Mouse (Mus musculus) liver, adult 10 weeks (tissue): Measurements from ENCODE around the gene Gimap3. TPM values are rescaled to one million over a fixed set of nuclear protein-coding genes. Genes with fewer than 3 reads are reported as not detected.

Experiments
- polyA plus RNA-seq: library from polyadenylated mRNA; stranded (reverse); fragments of 350-450 nt; fragmentation: Illumina TruSeq; extraction: RNeasy Lipid Tissue Mini Kit (QIAGEN cat#74804); gene quantifications from one replicate; pipeline ENCODE4 v1.2.3, GENCODE M21; 2014; ENCODE audit warnings: low read depth, low replicate concordance

Gimap3 gene
- polyA plus RNA-seq: 1.8 TPM

DNA sequence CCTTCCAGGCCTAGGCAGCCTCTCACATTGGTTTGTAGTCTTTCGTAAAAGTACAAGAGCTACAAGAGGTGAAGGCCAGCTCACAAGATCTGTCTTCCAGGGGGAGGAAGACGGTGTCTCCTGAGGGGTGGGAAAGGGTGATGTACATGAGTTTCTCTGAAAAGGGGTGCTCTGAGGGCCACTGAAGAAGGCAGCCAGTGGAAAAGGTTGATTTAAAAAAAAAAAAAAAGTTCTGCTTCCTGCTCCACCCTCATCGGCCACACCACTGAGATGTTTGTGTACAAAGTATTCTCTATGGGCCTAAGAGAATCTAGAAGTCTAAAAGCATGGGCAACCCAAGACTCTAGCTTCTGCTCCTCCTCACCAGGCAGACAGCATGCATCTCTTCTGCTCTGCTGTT is at the start of gene Gimap3:
Gimap3 (minus strand) TSS at position 156 of the 400 bp plus-strand sequence.

DNA sequence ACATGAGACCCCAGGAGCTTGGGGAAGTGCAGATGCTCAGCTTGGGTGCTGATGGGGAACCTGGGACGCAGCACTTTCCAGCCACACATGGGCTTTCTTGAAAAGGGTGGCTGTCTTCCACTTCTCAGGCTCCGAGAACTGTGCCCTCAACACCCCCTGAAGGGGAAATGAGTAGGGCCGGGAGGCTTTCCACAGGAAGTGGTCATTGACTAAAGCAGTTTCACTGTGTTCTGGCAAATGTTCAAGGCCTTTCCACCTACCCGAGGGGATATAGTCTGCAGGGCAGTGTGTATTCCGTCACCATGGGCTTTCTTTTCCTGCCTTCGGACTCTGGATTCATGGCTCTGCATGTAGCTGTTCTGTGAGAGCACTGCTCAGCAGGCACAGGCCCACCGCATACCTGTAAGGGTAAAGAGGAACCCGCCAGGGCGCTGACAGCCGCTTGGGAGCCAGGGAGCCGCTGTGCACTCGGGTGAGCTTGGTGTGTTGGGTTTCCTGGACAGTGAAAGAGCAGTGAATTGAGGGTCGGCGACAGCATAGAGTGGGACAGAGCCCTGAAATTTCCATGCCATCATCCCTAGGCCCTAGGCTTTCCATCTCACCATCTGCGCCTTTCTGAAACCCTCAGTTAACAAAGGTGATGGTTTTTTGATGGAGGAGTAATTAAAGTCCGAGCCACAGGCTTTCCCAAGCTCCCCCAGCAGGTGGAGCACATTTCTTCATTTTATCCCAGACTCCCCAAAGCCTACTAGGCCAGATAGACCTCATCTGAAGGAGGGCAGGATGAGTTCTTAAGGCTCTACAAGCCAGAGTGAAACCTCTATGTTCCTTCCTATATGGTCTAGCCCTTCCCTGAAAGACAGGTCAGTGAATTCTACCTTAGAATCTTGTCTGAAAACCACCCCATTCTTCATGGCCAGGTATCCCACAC is 24.4 kb downstream of the Gimap3 start, which contains the start of gene Gimap5:
Gimap5 (plus strand) TSS at position 239 of the 931 bp plus-strand sequence.

DNA sequence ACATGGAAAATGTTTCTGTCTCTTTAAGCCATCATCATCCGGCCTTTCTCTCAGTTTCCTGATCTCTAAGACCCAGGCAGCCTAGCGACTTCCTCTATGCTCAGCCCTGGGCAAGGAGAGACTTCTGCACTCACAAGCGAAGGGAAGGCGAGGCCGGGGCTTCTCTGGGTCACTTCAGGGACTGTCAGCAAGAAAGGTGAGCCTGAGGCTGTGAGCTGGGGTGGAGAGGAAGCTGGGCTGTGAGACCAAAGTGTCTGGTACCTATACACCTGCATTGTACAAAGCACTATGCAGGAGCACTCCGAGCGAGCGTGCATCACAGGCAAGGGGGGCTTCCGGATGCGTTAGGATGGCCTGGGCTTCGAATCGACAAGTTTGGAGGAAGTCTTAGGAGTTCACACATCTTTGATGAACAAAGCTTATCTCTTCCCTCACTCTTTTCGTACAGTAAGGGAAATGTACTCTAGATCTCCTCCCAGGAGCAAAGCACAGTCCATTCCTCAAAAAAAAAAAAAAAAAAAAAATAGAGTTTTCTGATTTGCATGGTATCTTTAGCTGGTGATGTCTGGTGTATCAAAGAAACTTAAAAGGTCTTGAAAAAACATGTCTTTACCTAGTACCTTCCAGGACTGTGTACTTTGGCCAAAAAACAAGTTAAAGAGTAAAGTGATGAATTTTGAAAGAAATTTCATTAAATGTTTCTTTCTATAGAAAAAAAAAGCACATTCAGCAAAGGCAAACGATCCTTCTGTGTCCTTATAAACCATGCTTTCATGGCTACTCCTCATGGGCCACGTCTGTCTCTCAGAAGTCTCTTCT is 31.5 kb downstream of the Gimap3 start, which contains the start of gene Gimap1:
Gimap1 (plus strand) TSS at position 94 of the 819 bp plus-strand sequence.

DNA sequence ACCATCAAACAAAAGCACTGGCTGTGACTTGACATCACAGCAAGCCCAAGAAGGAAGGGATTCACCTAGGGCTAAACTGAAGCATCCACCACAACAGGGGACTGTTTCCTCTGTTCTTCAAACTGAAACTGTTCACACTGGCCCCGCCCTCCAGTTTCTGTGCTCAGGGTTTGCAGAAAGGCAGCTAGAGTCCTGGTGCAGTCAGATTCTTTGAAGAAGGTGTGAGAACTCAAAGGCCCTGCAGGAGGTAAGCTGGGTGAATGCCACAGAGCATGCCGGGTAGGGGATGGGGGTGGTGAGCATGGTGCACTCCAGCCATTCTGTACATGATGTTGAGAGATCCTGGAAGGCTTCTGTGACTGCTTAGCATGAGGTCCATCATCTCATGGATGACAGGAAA is 52.2 kb downstream of the Gimap3 start, which contains the start of the genes Gm28053 and Gimap7:
Gm28053 (plus strand) TSS at position 153 of the 400 bp plus-strand sequence.
Gimap7 (plus strand) TSS at position 167 of the 400 bp plus-strand sequence.

Other genes with a start within 250 kb of the Gimap3 start
- gene Atp6v0e2, start 233.2 kb downstream of the Gimap3 start, polyA plus RNA-seq: 0.40 TPM
- gene Lrrc61, start 216.1 kb downstream of the Gimap3 start, polyA plus RNA-seq: 5.0 TPM
- gene Rarres2, start 198.1 kb downstream of the Gimap3 start, polyA plus RNA-seq: 262 TPM
- not detected for gene Gm45021, start 181.2 kb downstream of the Gimap3 start, polyA plus RNA-seq
- 15.9 TPM for gene Repin1, start 177.0 kb downstream of the Gimap3 start, polyA plus RNA-seq
- not detected for gene Gm44965, start 176.9 kb downstream of the Gimap3 start, polyA plus RNA-seq
- 0.08 TPM for gene Zfp775, start 168.8 kb downstream of the Gimap3 start, polyA plus RNA-seq
- gene AI854703, start 144.1 kb downstream of the Gimap3 start, polyA plus RNA-seq: not detected
- gene Gimap8, start 123.6 kb downstream of the Gimap3 start, polyA plus RNA-seq: 8.2 TPM
- gene Gimap9, start 94.7 kb downstream of the Gimap3 start, polyA plus RNA-seq: 31.5 TPM
- gene Gimap4, start 86.3 kb downstream of the Gimap3 start, polyA plus RNA-seq: 32.8 TPM
- gene Gimap6, start 62.6 kb downstream of the Gimap3 start, polyA plus RNA-seq: 17.0 TPM
- gene Gm28053, start 52.2 kb downstream of the Gimap3 start, polyA plus RNA-seq: not detected
- 1.3 TPM for gene Gimap7, start 52.2 kb downstream of the Gimap3 start, polyA plus RNA-seq
- gene Gimap1, start 31.8 kb downstream of the Gimap3 start, polyA plus RNA-seq: not detected
- gene Gimap5, start 24.7 kb downstream of the Gimap3 start, polyA plus RNA-seq: 0.87 TPM
- gene Tmem176a, start 70.1 kb upstream of the Gimap3 start, polyA plus RNA-seq: 74.1 TPM
- gene Tmem176b, start 70.6 kb upstream of the Gimap3 start, polyA plus RNA-seq: 51.6 TPM
- not detected for gene Aoc1, start 102.0 kb upstream of the Gimap3 start, polyA plus RNA-seq
- not detected for gene 1600015I10Rik, start 159.0 kb upstream of the Gimap3 start, polyA plus RNA-seq
- gene Doxl2, start 204.1 kb upstream of the Gimap3 start, polyA plus RNA-seq: not detected
- gene Svs1, start 216.0 kb upstream of the Gimap3 start, polyA plus RNA-seq: not detected